Mouse (Mus musculus) midbrain, embryonic 11.5 days (tissue): ENCODE measurements around the gene Aldoart1. TPM values are rescaled to one million over a fixed set of nuclear protein-coding genes. Genes with fewer than 3 reads are reported as not detected.
A peak's percentile ranks its signal among the peaks of the same experiment; 100 is the strongest.

Source experiments
- ATAC-seq: fragments of 200-750 bp; cut with Nextera tagmentation; 2 replicates; pipeline ENCODE4 v1.8.0; 2017; ENCODE audit warnings: moderate TSS enrichment, moderate library complexity; ENCODE audit not compliant: low FRiP score
- DNase-seq: peaks from one replicate; pipeline ENCODE4 v3.0.0; 2015; ENCODE audit warnings: low spot score; ENCODE audit errors: missing footprints
- H3K27ac ChIP-seq: fragments of 300-500 bp; sonication (generic); 2 replicates; pipeline ENCODE4 v1.5.1; 2014; ENCODE audit warnings: low read depth, low read length
- H3K27me3 ChIP-seq: fragments of 300-500 bp; sonication (generic); 2 replicates; pipeline ENCODE4 v1.6.1; 2014; ENCODE audit warnings: mild to moderate bottlenecking, low read length, moderate library complexity, mixed read lengths; ENCODE audit not compliant: control insufficient read depth, insufficient read depth
- H3K36me3 ChIP-seq: fragments of 300-500 bp; sonication (generic); 2 replicates; pipeline ENCODE4 v1.6.1; 2014; ENCODE audit warnings: mild to moderate bottlenecking, low read length, moderate library complexity, mixed read lengths; ENCODE audit not compliant: control insufficient read depth, insufficient read depth
- H3K4me1 ChIP-seq: fragments of 300-500 bp; sonication (generic); 2 replicates; pipeline ENCODE4 v1.6.1; 2014; ENCODE audit warnings: low read length; ENCODE audit not compliant: control insufficient read depth, insufficient read depth
- H3K4me2 ChIP-seq: fragments of 300-500 bp; sonication (generic); 2 replicates; pipeline ENCODE4 v1.6.1; 2014; ENCODE audit warnings: mild to moderate bottlenecking, moderate library complexity
- H3K4me3 ChIP-seq: fragments of 300-500 bp; sonication (generic); 2 replicates; pipeline ENCODE4 v1.5.1; 2014; ENCODE audit warnings: low read depth, low read length
- H3K9ac ChIP-seq: fragments of 300-500 bp; sonication (generic); 2 replicates; pipeline ENCODE4 v1.6.1; 2014; ENCODE audit warnings: low read length
- H3K9me3 ChIP-seq: fragments of 300-500 bp; sonication (generic); 2 replicates; pipeline ENCODE4 v1.6.1; 2016; ENCODE audit warnings: low read length; ENCODE audit not compliant: control insufficient read depth
- WGBS: fragments of 180-500 bp; shearing (Covaris S2); extraction: QIAGEN DNeasy Blood & Tissue Kit; methylation state at CpG from one replicate; pipeline ENCODE4 v1.1.7; 2014; 5-methylcytosine and 5-hydroxymethylcytosine counted together
- polyA plus RNA-seq: library from polyadenylated mRNA; unstranded; fragments of >200 nt; fragmentation: Nextera tagmentation; extraction: Ambion mirVana; gene quantifications from 2 replicates; pipeline ENCODE4 v1.2.1, GENCODE M21; 2014

The Aldoart1 gene
- not detected in 2 replicates for polyA plus RNA-seq

DNA sequence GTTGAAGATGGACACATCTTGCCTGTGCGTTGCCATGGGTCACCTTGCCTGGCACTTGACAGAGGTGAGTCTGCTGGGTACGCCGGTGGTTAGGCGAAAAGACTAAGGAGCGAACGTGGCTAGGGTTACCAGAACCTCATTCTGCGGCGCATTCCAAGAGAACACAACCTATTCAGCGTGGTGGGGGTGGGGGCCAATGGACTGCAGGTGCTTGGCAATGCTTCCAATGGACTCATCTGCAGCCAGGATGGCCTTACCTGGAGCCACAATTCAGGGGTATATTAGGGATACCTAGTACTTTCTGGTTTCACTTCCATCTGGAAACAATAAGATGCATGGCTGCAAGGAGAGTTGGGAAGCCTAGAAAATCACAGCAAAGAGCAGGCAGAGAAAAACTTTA, at the start of gene Aldoart1:
TSS of gene Aldoart1 (minus strand) at position 101 of the 400 bp plus-strand sequence.
- no peak for ATAC-seq

DNA sequence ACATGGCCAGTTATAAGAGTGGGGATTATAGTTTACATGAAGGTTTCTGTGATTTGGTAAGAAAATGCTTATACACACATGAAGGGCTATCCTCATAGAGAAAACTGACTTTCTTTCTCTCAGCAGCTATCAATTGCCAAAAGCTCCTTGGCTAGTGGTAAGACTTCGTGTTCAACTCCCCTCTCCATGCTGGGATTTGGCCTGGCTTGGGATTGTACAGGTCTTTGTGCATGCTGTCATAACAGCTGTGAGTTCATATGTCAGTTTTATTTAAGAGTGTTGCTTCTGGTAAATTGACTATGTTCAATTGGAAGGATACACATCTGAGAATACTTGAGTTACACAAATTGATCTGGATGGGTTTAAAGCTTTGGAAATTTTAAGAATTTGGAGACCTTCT, 49.1 kb upstream of the Aldoart1 start:
- Histone ChIP-seq H3K4me3 (no peak overlapping the region), H3K4me2 (no peak overlapping the region)
- 78% methylated on average over 1 of the region's 1 CpGs for WGBS

More for the DNA sequence above, at the start of gene Aldoart1:
- no peak within 1 kb of the TSS for H3K27ac ChIP-seq
- DNase-seq: no peak
- no peak within 1 kb of the TSS for H3K4me3 ChIP-seq
- no peaks in the 10 kb centered on the region for H3K4me1 ChIP-seq
- 94% methylated on average over 9 of the region's 9 CpGs for WGBS
- H3K27me3 ChIP-seq: no peaks in the 10 kb centered on the region
- H3K4me2 ChIP-seq: no peak within 1 kb of the TSS
- H3K9me3 ChIP-seq: no peaks in the 10 kb centered on the region
- H3K36me3 ChIP-seq: no peaks in the 10 kb centered on the region
- no peak within 1 kb of the TSS for H3K9ac ChIP-seq

DNA sequence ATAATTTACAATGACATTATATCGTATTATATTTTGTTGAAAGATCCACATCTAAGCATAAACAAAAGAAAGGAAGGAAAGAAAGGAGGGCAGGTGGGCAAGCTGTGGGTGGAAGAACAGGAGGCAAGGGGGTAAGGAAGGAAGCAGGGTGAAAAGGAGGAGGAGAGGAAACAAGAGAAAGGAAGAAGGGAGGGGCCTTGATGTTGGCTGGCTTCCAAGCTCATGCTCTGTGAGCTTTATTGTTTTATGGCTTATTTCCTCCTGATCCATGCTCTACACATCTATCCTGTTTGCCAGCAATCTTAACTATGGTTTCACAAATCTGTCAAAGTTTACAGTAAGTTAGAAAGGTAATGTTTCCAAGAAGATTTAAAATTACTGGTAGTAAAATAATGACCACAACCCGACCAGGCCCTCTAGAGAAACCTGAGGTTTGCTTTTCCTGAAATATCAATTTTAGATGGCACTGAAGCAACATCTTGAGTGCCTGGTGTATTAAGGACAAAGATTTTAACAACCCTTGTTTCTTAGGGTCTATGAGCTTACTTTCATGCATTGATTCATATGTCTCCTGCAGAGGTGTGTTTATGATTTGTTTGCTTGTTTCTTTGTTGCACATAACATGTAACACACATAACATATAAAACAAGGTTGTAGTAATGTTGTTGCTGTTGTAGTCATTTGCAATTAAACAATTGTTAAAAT, 13.1 kb upstream of the Aldoart1 start:
- no peaks in the 10 kb centered on the region for H3K9me3 ChIP-seq
- H3K4me2 ChIP-seq: no peak overlapping the region
- no peaks in the 10 kb centered on the region for H3K27me3 ChIP-seq
- no peak overlapping the region for H3K4me3 ChIP-seq
- DNase-seq (no peak), ATAC-seq (no peak)
- no peak overlapping the region for H3K9ac ChIP-seq
- H3K36me3 ChIP-seq: no peaks in the 10 kb centered on the region
- 91% methylated on average over 2 of the region's 2 CpGs for WGBS
- H3K4me1 ChIP-seq: no peaks in the 10 kb centered on the region
- H3K27ac ChIP-seq: no peak overlapping the region

More for the DNA sequence above, 49.1 kb upstream of the Aldoart1 start:
- Histone ChIP-seq H3K36me3 (no peaks in the 10 kb centered on the region), H3K27ac (no peak overlapping the region), H3K27me3 (no peaks in the 10 kb centered on the region), H3K4me1 (no peaks in the 10 kb centered on the region), H3K9ac (no peak overlapping the region), H3K9me3 (no peaks in the 10 kb centered on the region)
- DNase-seq (no peak), ATAC-seq (no peak)

DNA sequence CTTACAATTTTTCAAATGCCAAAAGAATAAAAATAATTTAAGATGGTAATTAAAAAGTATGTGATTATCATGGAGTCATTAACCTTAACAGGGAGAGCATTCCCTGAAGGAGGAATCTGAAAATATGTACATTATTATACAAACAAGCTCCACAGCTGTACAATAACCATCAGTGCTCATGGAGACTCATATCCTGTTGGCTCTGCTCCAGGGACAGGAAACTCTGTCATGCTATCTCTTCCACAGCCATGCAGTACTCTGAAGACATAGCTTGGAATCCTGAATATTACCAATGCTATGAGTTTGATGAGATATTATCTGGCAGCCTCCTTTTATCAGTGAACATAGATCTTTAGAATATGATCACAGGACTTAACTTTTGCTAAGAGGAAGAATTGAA, 8.2 kb downstream of the Aldoart1 start:
- Histone ChIP-seq H3K9ac (no peak overlapping the region), H3K4me2 (no peak overlapping the region), H3K36me3 (no peaks in the 10 kb centered on the region), H3K4me3 (no peak overlapping the region), H3K4me1 (no peaks in the 10 kb centered on the region), H3K27me3 (no peaks in the 10 kb centered on the region), H3K9me3 (no peaks in the 10 kb centered on the region), H3K27ac (no peak overlapping the region)
- DNase-seq (no peak), ATAC-seq (no peak)

DNA sequence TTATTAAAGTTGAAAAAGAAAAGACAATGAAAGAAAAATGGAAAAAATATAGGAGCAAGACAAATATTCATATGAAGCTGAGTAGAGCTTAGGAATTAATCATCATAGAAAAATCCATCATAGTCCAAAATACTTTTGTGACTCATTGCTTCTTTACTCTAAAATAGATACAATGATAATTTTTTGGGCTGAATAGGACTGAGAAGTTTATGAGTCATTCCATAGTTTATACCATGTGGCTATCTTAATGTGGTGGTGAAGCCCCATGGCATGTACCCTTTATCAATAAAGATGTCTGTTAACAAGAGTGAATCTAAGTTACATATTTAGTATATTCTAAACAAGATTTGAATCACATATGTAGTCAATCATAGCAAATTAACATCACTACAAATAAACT, 9.4 kb downstream of the Aldoart1 start:
- no peaks in the 10 kb centered on the region for H3K36me3 ChIP-seq
- H3K4me3 ChIP-seq: no peak overlapping the region
- H3K9me3 ChIP-seq: no peaks in the 10 kb centered on the region
- no peak for DNase-seq
- H3K9ac ChIP-seq: no peak overlapping the region
- ATAC-seq: no peak
- no peak overlapping the region for H3K27ac ChIP-seq
- no peaks in the 10 kb centered on the region for H3K27me3 ChIP-seq
- no peak overlapping the region for H3K4me2 ChIP-seq
- no peaks in the 10 kb centered on the region for H3K4me1 ChIP-seq

DNA sequence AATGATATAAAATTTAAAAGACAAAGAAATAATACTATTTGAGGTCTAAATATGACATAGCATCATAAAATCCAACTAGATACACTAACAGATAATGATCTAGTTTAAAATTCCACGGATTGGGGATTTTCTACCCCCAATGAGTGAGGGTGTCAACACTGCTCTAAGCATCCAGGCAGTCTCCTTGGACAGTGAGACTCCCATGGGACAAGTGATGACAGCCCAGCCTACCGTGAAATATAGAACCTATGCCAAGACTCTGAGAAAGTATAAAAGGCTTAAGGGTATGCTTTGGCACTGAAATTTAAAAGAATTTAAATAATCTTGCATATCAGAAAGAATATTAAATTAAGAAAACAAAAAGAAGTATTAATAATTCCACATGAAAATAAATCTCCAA, 16.0 kb downstream of the Aldoart1 start:
- 66% methylated on average over 2 of the region's 2 CpGs for WGBS
- Histone ChIP-seq H3K4me2 (no peak overlapping the region), H3K27me3 (no peaks in the 10 kb centered on the region), H3K27ac (no peak overlapping the region), H3K9ac (no peak overlapping the region), H3K4me1 (no peaks in the 10 kb centered on the region), H3K9me3 (no peaks in the 10 kb centered on the region), H3K36me3 (no peaks in the 10 kb centered on the region), H3K4me3 (no peak overlapping the region)
- no peak for DNase-seq
- no peak for ATAC-seq

DNA sequence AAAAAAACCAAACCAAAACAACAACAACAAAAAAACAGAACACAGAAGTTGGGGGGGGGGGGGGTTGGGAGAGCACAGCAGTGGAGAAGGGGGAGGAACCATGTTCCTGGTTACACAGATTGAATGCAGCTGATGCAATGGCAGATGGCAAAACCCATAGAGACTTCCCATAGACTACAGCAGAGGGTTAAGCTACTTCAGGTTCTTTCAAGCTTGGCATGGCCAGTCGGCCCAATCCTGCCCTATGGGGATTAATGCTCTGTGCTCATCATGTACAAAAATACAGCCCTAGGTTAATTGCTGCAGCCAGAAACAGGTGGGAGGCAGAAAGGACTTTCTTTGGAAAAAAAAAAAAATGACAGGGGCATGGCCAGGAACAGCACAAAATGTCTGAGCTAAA, 17.0 kb downstream of the Aldoart1 start:
- no peak overlapping the region for H3K27ac ChIP-seq
- H3K9me3 ChIP-seq: no peaks in the 10 kb centered on the region
- peak; percentile 46; the same call in 1 of the 2 replicates for ATAC-seq

DNA sequence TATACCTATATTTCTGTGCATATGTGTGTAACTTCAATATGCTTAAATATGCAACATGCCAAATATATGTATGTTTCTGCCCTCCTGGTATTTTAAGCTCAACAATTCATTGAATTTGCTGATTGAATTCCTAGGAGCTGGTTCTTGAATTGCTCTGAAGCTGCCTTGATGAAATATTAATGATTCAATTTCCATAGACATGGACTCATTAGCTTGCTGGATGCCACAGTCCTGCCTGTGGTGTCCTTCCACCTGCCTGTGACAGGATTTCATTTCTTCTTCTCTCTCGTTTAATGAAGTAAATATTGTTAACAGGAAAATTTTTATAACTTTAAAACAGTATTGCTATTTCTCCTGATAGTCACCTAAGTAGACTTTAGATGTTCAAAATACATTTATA, 51.6 kb downstream of the Aldoart1 start:
- H3K4me1 ChIP-seq: no peaks in the 10 kb centered on the region
- H3K27me3 ChIP-seq: no peaks in the 10 kb centered on the region
- no peaks in the 10 kb centered on the region for H3K9me3 ChIP-seq
- DNase-seq (no peak), ATAC-seq (no peak)
- H3K4me3 ChIP-seq: no peak overlapping the region
- WGBS: 88% methylated on average over 1 of the region's 1 CpGs
- H3K9ac ChIP-seq: no peak overlapping the region
- H3K4me2 ChIP-seq: no peak overlapping the region
- H3K27ac ChIP-seq: no peak overlapping the region
- H3K36me3 ChIP-seq: no peaks in the 10 kb centered on the region

More for the DNA sequence above, 17.0 kb downstream of the Aldoart1 start:
- H3K4me2 ChIP-seq: no peak overlapping the region
- H3K36me3 ChIP-seq: no peaks in the 10 kb centered on the region
- no peak overlapping the region for H3K4me3 ChIP-seq
- no peaks in the 10 kb centered on the region for H3K27me3 ChIP-seq
- no peaks in the 10 kb centered on the region for H3K4me1 ChIP-seq
- no peak overlapping the region for H3K9ac ChIP-seq
- no peak for DNase-seq
- 48% methylated on average over 1 of the region's 1 CpGs for WGBS
